Mouse (Mus musculus): ENCODE measurements around the gene Abi3.

- TF ChIP-seq CTCF (IDR thresholded peaks at IDR 0.05) (no peak), EP300 (IDR thresholded peaks at IDR 0.05; ENCODE audit: insufficient read depth, low read depth, low read length) (no peak)
These were observed 60.7 kb downstream of the Abi3 start for GRCm38 (mm10) chr11:95781557-95781956.

Measured in heart, adult 2 months (tissue).